Mouse (Mus musculus): Measurements from ENCODE around the gene Gsta3. TPM values are rescaled to one million over a fixed set of nuclear protein-coding genes. Genes with fewer than 3 reads are reported as not detected.

The Gsta3 gene
- polyA plus RNA-seq (2014; fragmentation: Illumina TruSeq; extraction: RNeasy Lipid Tissue Mini Kit (QIAGEN cat#74804)), result 13.6 TPM

DNA sequence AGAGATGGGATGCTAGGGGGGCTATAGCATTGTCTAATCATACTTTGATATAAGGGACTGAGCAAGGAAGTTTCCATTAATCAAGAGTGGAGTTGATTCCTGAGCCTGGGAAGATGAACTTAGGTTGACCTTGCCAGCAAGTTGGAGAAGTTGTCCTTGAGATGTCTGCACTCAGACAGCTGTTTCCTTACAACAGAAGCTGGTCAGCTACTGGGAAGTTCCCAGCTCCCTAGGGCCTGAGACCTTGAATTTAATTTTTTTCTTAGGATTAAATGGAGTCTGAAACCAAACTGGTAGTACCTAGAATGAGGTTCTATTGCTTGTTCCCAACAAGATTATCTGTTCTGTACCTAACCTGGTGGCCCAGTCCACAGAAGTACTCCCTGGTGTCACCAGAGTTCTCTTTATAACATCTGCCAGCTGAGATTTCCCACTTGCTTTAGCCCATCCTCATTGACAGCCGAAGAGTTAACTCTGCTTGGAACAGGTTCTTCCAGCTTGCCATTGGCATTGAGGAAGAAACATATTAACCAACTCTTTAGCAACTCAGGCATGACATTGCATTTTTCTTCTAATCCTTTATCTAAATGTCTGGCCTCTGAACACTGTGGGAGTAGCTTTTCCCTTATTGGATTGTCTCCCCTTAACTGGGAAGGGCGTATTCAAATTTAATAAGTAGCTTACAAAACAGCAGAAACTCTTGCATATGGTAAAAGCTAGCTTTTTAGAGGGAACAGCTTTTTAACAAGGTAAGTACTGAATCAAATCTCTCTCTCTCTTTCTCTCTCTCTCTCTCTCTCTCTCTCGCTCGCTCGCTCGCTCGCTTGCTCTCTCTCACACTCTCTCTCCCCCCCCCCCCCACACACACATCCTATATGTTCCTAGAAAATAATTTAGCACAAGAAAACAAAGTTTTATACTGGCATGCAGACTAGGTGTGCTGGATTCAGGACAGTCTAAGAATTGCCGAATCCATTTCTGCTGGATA lies at the start of gene Gsta3:
Gsta3 (plus strand) TSS at position 679 of the 988 bp plus-strand sequence.

DNA sequence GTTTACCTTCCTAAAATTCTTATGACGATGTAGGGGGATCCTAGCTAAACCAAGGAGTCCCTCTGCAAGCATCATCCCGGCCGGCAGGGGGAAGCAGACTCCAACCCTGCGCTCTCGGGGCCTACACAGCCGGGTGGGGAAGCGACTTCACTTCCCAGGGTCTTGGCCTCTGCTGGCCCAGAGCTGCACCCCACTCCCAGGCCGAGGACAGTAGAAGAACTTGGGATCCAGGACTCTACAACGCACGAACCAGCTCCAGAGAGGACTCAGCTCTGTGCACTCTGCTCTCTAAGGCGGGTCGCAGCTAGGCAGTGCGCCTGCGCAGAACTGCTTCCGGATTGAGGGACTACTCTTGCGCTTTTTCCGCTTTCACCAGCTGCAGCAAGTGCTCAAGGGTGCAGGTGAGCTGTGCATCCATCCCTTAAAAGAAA lies 21.9 kb upstream of the Gsta3 start, which contains the start of gene Tmem14a:
Tmem14a (plus strand) TSS at position 87 of the 431 bp plus-strand sequence.

Other genes starting within 250 kb of the Gsta3 start
- gene Tram2, start 161.4 kb upstream of the Gsta3 start, polyA plus RNA-seq (2014; fragmentation: Illumina TruSeq; extraction: RNeasy Lipid Tissue Mini Kit (QIAGEN cat#74804)), result 18.5 TPM
- 22.1 TPM for gene Tmem14a, start 22.0 kb upstream of the Gsta3 start, polyA plus RNA-seq (2014; fragmentation: Illumina TruSeq; extraction: RNeasy Lipid Tissue Mini Kit (QIAGEN cat#74804))
- gene Khdc1a, start 109.1 kb downstream of the Gsta3 start, polyA plus RNA-seq (2014; fragmentation: Illumina TruSeq; extraction: RNeasy Lipid Tissue Mini Kit (QIAGEN cat#74804)), result 22.8 TPM
- gene Khdc1c, start 127.7 kb downstream of the Gsta3 start, polyA plus RNA-seq (2014; fragmentation: Illumina TruSeq; extraction: RNeasy Lipid Tissue Mini Kit (QIAGEN cat#74804)), result 21.0 TPM
- 132 TPM for gene Khdc1b, start 143.0 kb downstream of the Gsta3 start, polyA plus RNA-seq (2014; fragmentation: Illumina TruSeq; extraction: RNeasy Lipid Tissue Mini Kit (QIAGEN cat#74804))

All from ovary, adult 10 weeks (tissue).